7 mouse cellular contexts compared by ENCODE assay signal in the genomic region with DNA sequence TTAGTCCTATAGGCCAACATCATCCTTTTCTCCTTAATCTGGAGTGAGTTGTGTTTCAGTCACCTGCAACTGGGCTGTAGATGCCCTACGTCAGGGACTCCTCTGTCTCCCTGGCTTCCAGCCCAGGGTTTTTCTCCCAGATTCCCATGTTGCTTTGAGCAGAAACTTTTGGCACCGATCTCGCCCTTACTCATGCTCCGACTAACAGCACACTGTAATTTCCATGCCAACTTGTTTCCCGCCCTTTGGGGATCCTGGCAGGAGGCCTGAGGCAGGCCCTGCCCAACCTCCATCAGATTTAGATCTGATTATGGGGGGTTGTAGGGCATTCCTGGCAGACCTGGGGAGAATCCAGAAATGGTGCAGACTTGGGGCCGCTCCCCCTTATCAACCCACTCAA. TPM values are rescaled to one million over a fixed set of nuclear protein-coding genes. Genes with fewer than 3 reads are reported as not detected.
DNase-seq lines count a peak whose midpoint lies in the region; ATAC-seq and TF ChIP-seq lines count a peak whose summit lies in the region.

No protein-coding gene starts in this region.

- no peaks in the 10 kb centered on the region for H3K9me3 ChIP-seq in limb, embryonic 14.5 days (ENCODE audit: control insufficient read depth, low read length)
- no peaks in the 10 kb centered on the region for H3K9me3 ChIP-seq in stomach, embryonic 15.5 days

- POLR2A ChIA-PET in Patski (lab: Charles Lee): no interaction called here

- ATAC-seq in Patski: peak; percentile 26
- ATAC-seq in limb, embryonic 14.5 days (ENCODE audit: low FRiP score, low read depth): no peak
- peak; percentile 21; the same call in 1 of the 2 replicates for ATAC-seq in stomach, embryonic 15.5 days (ENCODE audit: insufficient read depth, low FRiP score, low read depth)
- no peak for ATAC-seq in erythroblast, adult 5-6 weeks (replicated peaks; ENCODE audit: low FRiP score, poor library complexity, severe bottlenecking)

- 45% methylated on average over 6 of the region's 6 CpGs for WGBS in limb, embryonic 14.5 days
- 63% methylated on average over 6 of the region's 6 CpGs for WGBS in stomach, embryonic 15.5 days

- H3K4me3 ChIP-seq in limb, embryonic 14.5 days (replicated peaks; ENCODE audit: low read length): no peak overlapping the region
- H3K4me3 ChIP-seq in stomach, embryonic 15.5 days (replicated peaks): no peak overlapping the region

- intact Hi-C loops in heart, postnatal 14 days (cut with DNase I): no loop called here

- H3K4me2 ChIP-seq in limb, embryonic 14.5 days (replicated peaks; ENCODE audit: low read depth, low read length, severe bottlenecking): no peak overlapping the region
- no peak overlapping the region for H3K4me2 ChIP-seq in stomach, embryonic 15.5 days

- peaks cover 13% of the 10 kb centered on the region for H3K4me1 ChIP-seq in limb, embryonic 14.5 days (ENCODE audit: control insufficient read depth, insufficient read depth, low read length)
- peaks cover 9% of the 10 kb centered on the region; the same call in 1 of the 2 replicates for H3K4me1 ChIP-seq in stomach, embryonic 15.5 days

- no peak for TF ChIP-seq POLR2A in limb, embryonic 14.5 days (IDR thresholded peaks at IDR 0.05; ENCODE audit: borderline replicate concordance, extremely low read depth, insufficient read depth, insufficient read length)

- in situ Hi-C loops in Patski (cut with MboI; ENCODE audit: low pct_unique_long_range_greater_than_20kb): no loop called here

- no peak overlapping the region for H3K9ac ChIP-seq in limb, embryonic 14.5 days (ENCODE audit: low read depth, low read length, severe bottlenecking)
- no peak overlapping the region for H3K9ac ChIP-seq in stomach, embryonic 15.5 days

- CTCF ChIA-PET in Patski (lab: Charles Lee): interaction anchor here (0.9 kb wide), 1 partner anchor 25 kb away, joined by 4 read pairs; no protein-coding TSS in a partner anchor

- no peak for TF ChIP-seq CTCF in Patski (IDR thresholded peaks at IDR 0.05)

- DNase-seq in 3T3-L1 (ENCODE audit: low read depth, low spot score) (peak; percentile 98), Patski (ENCODE audit: low read depth, low spot score) (peak; percentile 84)
- DNase-seq in fat pad, adult 2 months (ENCODE audit: extremely low read depth, low read depth, low spot score): peak; percentile 39
- peak; percentile 54 to 71 for DNase-seq in heart, postnatal 14 days
- DNase-seq in limb, embryonic 14.5 days (ENCODE audit: low spot score): peak; percentile 86

- H3K36me3 ChIP-seq in limb, embryonic 14.5 days (ENCODE audit: control insufficient read depth, insufficient read depth, low read length): no peaks in the 10 kb centered on the region
- H3K36me3 ChIP-seq in stomach, embryonic 15.5 days: no peaks in the 10 kb centered on the region

- H3K27ac ChIP-seq in limb, embryonic 14.5 days (replicated peaks; ENCODE audit: low read depth, low read length): 0 out of 2 replicates have a peak overlapping the region, but pooled peaks have one; percentile 28
- peak overlapping the region; percentile 48 for H3K27ac ChIP-seq in stomach, embryonic 15.5 days

- no peaks in the 10 kb centered on the region for H3K27me3 ChIP-seq in Patski
- H3K27me3 ChIP-seq in limb, embryonic 14.5 days (ENCODE audit: control insufficient read depth, insufficient read depth, low read length): no peaks in the 10 kb centered on the region
- H3K27me3 ChIP-seq in stomach, embryonic 15.5 days (replicated peaks): no peaks in the 10 kb centered on the region

RNA-seq across cellular contexts. Expression of gene Ksr1, which starts 42.0 kb away (rescaled TPM):
- 10.0 TPM for polyA plus RNA-seq in Patski (2021)
- total RNA-seq in heart, postnatal 14 days (2021): 10 to 100 TPM; 10.2 to 10.7 TPM
- polyA plus RNA-seq in limb, embryonic 14.5 days (2012; rRNA removed): 24.1 and 29.3 TPM in 2 replicates
- 8.2 TPM in 2 replicates for polyA plus RNA-seq in limb, embryonic 14.5 days (2014; fragmentation: Nextera tagmentation; extraction: Ambion mirVana)
- polyA plus RNA-seq in stomach, embryonic 15.5 days (2015; fragmentation: Nextera tagmentation; extraction: Ambion mirVana): 2.8 and 3.2 TPM in 2 replicates
- total RNA-seq in erythroblast, adult 5-6 weeks (2015; ENCODE audit: low replicate concordance): 4.2 and 6.3 TPM in 2 replicates
- total RNA-seq in erythroblast, adult 5-6 weeks (2017; ENCODE audit: low replicate concordance): 7.2 and 21.1 TPM in 2 replicates

Comparison
In these comparisons a context has a peak if more than half of its experiments do, and no peak if none do; other contexts are left out.
1. DNase-seq: peak in every context shown above with its lines; median percentile 98 in 3T3-L1; 86 in limb, embryonic 14.5 days; 84 in Patski; 62 in heart, postnatal 14 days; 39 in fat pad, adult 2 months.
2. ATAC-seq: peak in Patski (single experiment) and stomach, embryonic 15.5 days (single experiment); none in limb, embryonic 14.5 days (single experiment) and erythroblast, adult 5-6 weeks (single experiment).